Mouse (Mus musculus) CH12.LX (cell line): ENCODE measurements around the gene Eef2k. TPM values are rescaled to one million over a fixed set of nuclear protein-coding genes. Genes with fewer than 3 reads are reported as not detected.
A peak's percentile ranks its signal among the peaks of the same experiment; 100 is the strongest.

ENCODE experiments used
- DNase-seq: peaks from one replicate; pipeline ENCODE4 v3.0.0-alpha.2; 2013; ENCODE audit errors: extremely low read depth
- H3K27ac ChIP-seq: 2 replicates; pipeline ENCODE4 v1.5.1; 2012; ENCODE audit warnings: low read depth, mild to moderate bottlenecking, control low read depth, moderate library complexity; ENCODE audit not compliant: insufficient read depth
- H3K27me3 ChIP-seq: replicated peaks from 2 replicates; pipeline ENCODE3; 2012; ENCODE audit warnings: inconsistent platforms
- H3K36me3 ChIP-seq, 2 experiments: replicated peaks in 1 of 2; 2 replicates each; pipeline versions ENCODE3 to v1.6.1; 2012; ENCODE audit warnings: inconsistent platforms in 1 of 2, low read length in 1 of 2, mild to moderate bottlenecking in 1 of 2, mixed read lengths in 1 of 2, moderate library complexity in 1 of 2; ENCODE audit not compliant: control insufficient read depth in 1 of 2, insufficient read depth in 1 of 2
- H3K4me1 ChIP-seq, 2 experiments: 2 replicates each; pipeline ENCODE4 v1.6.1; 2012; ENCODE audit warnings: inconsistent platforms in 1 of 2, moderate library complexity in 1 of 2; ENCODE audit not compliant: insufficient read depth in 2 of 2, control insufficient read depth in 1 of 2
- H3K4me2 ChIP-seq: 2 replicates; pipeline ENCODE4 v1.6.1; 2012; ENCODE audit warnings: low read depth, mild to moderate bottlenecking, control low read depth; ENCODE audit not compliant: poor library complexity, insufficient read depth, severe bottlenecking
- H3K4me3 ChIP-seq, 3 experiments: fragments of 150-350 bp in 1 of 3; sonication (generic) in 1 of 3; replicated peaks in 1 of 3; 2 replicates each; pipeline versions ENCODE3 to v1.5.1; 2011 to 2012; ENCODE audit warnings: low read depth in 2 of 3, low read length in 2 of 3, mild to moderate bottlenecking in 2 of 3, moderate library complexity in 2 of 3, control low read depth in 1 of 3, improper control_type of control experiment in 1 of 3, inconsistent platforms in 1 of 3, mixed read lengths in 1 of 3; ENCODE audit not compliant: poor library complexity in 1 of 3
- H3K79me2 ChIP-seq: replicated peaks from 2 replicates; pipeline ENCODE4 v1.6.1; 2012; ENCODE audit warnings: mild to moderate bottlenecking, moderate library complexity; ENCODE audit not compliant: control insufficient read depth, poor library complexity, insufficient read depth, severe bottlenecking; ENCODE audit errors: extremely low read depth
- H3K9ac ChIP-seq: 2 replicates; pipeline ENCODE4 v1.6.1; 2012; ENCODE audit warnings: low read depth, mild to moderate bottlenecking, control low read depth, moderate library complexity; ENCODE audit not compliant: insufficient read depth
- H3K9me3 ChIP-seq: replicated peaks from 2 replicates; pipeline ENCODE3; 2012; ENCODE audit warnings: low read length, inconsistent platforms, mixed read lengths
- CHD2 ChIP-seq: IDR thresholded peaks from 2 replicates; pipeline ENCODE4 v1.6.1; 2011; ENCODE audit warnings: low read length, improper control_type of control experiment
- EP300 ChIP-seq: IDR thresholded peaks from 2 replicates; pipeline ENCODE4 v1.6.1; 2011; ENCODE audit warnings: low read length, improper control_type of control experiment
- HCFC1 ChIP-seq: IDR thresholded peaks from 2 replicates; pipeline ENCODE4 v1.6.1; 2012; ENCODE audit warnings: low read depth, mild to moderate bottlenecking, inconsistent platforms, low read length, improper control_type of control experiment
- IRF4 ChIP-seq: IDR thresholded peaks from 2 replicates; pipeline ENCODE4 v1.6.1; 2014; ENCODE audit warnings: low read depth, mild to moderate bottlenecking, inconsistent platforms, low read length, improper control_type of control experiment
- MAFK ChIP-seq: IDR thresholded peaks from 2 replicates; pipeline ENCODE4 v1.6.1; 2011; ENCODE audit warnings: low read length, improper control_type of control experiment; ENCODE audit not compliant: insufficient replicate concordance
- MAX ChIP-seq: IDR thresholded peaks from 2 replicates; pipeline ENCODE4 v1.6.1; 2011; ENCODE audit warnings: low read length, improper control_type of control experiment
- MAZ ChIP-seq: IDR thresholded peaks from 2 replicates; pipeline ENCODE4 v1.6.1; 2012; ENCODE audit warnings: low read depth, mild to moderate bottlenecking, inconsistent platforms, low read length, improper control_type of control experiment, moderate library complexity
- MEF2A ChIP-seq: IDR thresholded peaks from 2 replicates; pipeline ENCODE4 v1.6.1; 2014; ENCODE audit warnings: low read depth, mild to moderate bottlenecking, inconsistent platforms, low read length, improper control_type of control experiment, borderline replicate concordance
- NELFE ChIP-seq: IDR thresholded peaks from 2 replicates; pipeline ENCODE4 v1.6.1; 2011; ENCODE audit warnings: low read depth, low read length, improper control_type of control experiment
- NRF1 ChIP-seq: IDR thresholded peaks from 2 replicates; pipeline ENCODE4 v1.6.1; 2014; ENCODE audit warnings: low read depth, mild to moderate bottlenecking, inconsistent platforms, low read length, improper control_type of control experiment, moderate library complexity
- TCF12 ChIP-seq: IDR thresholded peaks from 2 replicates; pipeline ENCODE4 v1.6.1; 2014; ENCODE audit warnings: low read depth, mild to moderate bottlenecking, inconsistent platforms, low read length, improper control_type of control experiment
- UBTF ChIP-seq: IDR thresholded peaks from 2 replicates; pipeline ENCODE4 v1.6.1; 2012; ENCODE audit warnings: low read depth, mild to moderate bottlenecking, inconsistent platforms, low read length, improper control_type of control experiment, moderate library complexity
- ZKSCAN1 ChIP-seq: IDR thresholded peaks from 2 replicates; pipeline ENCODE4 v1.6.1; 2012; ENCODE audit warnings: low read depth, inconsistent platforms, low read length, improper control_type of control experiment, borderline replicate concordance
- dilution Hi-C: fragments of 300-500 bp; cut with MboI; formaldehyde crosslinking; loops from 2 replicates; pipeline ENCODE4 v1.14.3; 2020; ENCODE audit warnings: low sequenced_read_pairs; ENCODE audit not compliant: extremely low pct_unique_long_range_greater_than_20kb, extremely low pct_ligation_motif_present
- in situ Hi-C: fragments of 300-500 bp; cut with MboI; formaldehyde crosslinking; loops from 3 replicates; pipeline ENCODE4 v1.14.3; 2019; ENCODE audit warnings: low sequenced_read_pairs, low pct_ligation_motif_present, low pct_unique_long_range_greater_than_20kb, mixed read lengths
- polyA plus RNA-seq: library from polyadenylated mRNA; unstranded; fragments of >175 nt; gene quantifications from 2 replicates; pipeline ENCODE4 v1.2.1, GENCODE M21; 2012; ENCODE audit warnings: low read depth; ENCODE audit not compliant: insufficient read length
- total RNA-seq, 2 experiments: library from RNA; depleted of rRNA; stranded (reverse); fragments of 300-350 nt in 1 of 2; fragments of >200 nt in 1 of 2; gene quantifications; 2 replicates each; pipeline ENCODE4 v1.2.3; 2012 to 2014

Gene Eef2k
- total and polyA plus RNA-seq, 3 experiments: 5.5 to 13.9 (median 13.7) TPM

DNA sequence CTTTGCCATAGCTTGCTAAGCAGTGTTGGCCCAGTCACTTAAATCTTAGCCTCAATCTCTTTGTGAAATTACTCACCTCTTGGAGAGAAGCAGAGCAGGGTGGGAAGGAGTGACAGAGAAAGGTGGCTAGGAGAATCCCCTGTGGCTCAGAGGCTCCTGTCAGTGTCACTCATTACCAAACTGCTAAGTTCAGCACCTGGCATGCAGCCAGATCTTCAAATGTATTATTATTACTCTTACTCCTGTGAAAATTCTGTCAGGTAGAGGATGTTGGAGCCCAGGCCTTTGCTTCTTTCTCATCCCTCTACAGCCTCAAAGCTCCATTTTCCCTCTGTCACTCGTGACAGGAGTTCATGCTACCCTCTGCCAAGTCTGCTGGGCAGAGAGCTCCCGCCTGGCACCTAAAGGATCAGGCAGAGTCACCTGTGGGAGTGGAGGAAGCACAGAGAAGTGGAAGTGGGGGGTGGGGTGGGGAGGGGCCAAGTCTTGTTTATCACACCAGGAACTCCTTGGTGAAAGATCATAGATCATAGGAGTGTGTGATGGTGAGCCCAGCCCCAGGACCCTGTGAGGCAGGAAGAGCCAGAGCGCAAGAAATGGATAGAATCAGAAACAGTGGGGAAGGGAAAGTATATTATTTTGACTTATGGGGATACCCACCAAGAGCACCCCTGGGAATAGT, 6.3 kb downstream of the Eef2k start:
- no peak for TF ChIP-seq NRF1
- no peak for TF ChIP-seq MAZ
- no peak for TF ChIP-seq ZKSCAN1
- no peak for TF ChIP-seq TCF12
- no peak for DNase-seq
- Histone ChIP-seq H3K36me3 (peaks cover 0 to 3% of the 10 kb centered on the region in 2 experiments), H3K27me3 (no peaks in the 10 kb centered on the region), H3K9me3 (no peaks in the 10 kb centered on the region), H3K4me1 (peaks cover 37 to 88% of the 10 kb centered on the region in 2 experiments), H3K79me2 (no peaks in the 10 kb centered on the region), H3K9ac (no peak overlapping the region), H3K4me3 (no peak overlapping the region), H3K27ac (no peak overlapping the region), H3K4me2 (no peak overlapping the region)
- in situ Hi-C loops (no loop called here), dilution Hi-C loops (no loop called here)

DNA sequence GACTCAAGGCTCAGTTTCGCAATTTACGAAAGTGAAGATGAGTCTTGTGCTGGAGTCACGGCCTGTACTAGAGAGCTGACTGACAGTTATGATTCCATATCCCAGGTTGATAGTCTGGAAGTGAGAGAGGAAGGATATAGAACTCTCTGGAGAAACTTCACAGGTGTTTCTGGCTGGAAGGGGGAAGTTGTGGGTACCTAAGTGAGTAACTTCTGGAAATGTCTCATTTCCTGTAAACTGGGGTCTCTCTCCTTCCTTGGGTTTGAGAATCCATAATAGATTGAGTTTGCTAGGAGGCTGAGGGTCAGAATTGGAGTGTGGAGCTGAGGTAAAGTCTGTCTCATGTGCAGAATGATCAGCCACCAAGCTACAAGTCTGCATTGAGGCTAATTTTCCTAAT, 7.5 kb downstream of the Eef2k start:
- Histone ChIP-seq H3K9me3 (no peaks in the 10 kb centered on the region), H3K27ac (no peak overlapping the region), H3K79me2 (no peaks in the 10 kb centered on the region), H3K9ac (no peak overlapping the region), H3K27me3 (no peaks in the 10 kb centered on the region), H3K36me3 (peaks cover 0 to 3% of the 10 kb centered on the region in 2 experiments), H3K4me2 (no peak overlapping the region), H3K4me3 (no peak overlapping the region), H3K4me1 (peaks cover 31 to 79% of the 10 kb centered on the region in 2 experiments)
- DNase-seq: no peak
- dilution Hi-C loops: no loop called here
- in situ Hi-C loops: no loop called here
- TF ChIP-seq IRF4: peak; percentile 54; the same call in 1 of the 2 replicates
- TF ChIP-seq UBTF: no peak
- peak; percentile 78 for TF ChIP-seq EP300

DNA sequence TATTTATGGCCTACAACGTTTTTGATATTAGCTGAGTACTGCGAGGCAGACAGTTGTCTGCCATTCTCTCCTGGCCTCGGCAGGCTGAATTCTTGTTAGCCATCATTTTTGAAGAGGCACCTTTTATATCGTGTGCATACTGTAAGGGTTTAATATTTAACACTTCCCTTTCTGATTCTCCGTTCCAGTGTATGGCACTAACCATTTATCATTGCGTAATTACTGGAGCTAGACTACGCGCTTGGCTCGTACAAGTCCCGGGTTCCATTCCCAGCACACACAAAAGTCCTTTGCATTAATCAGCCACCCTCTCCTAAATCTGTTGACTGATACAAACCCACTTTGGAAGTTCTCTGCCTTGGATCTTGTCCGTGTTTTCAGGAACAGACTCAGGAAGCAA, 17.2 kb downstream of the Eef2k start:
- H3K9me3 ChIP-seq: no peaks in the 10 kb centered on the region
- H3K4me3 ChIP-seq: no peak overlapping the region
- H3K4me1 ChIP-seq: peaks cover 0 to 56% of the 10 kb centered on the region in 2 experiments; a peak in 2 of 4 replicates
- H3K9ac ChIP-seq: no peak overlapping the region
- in situ Hi-C loops (no loop called here), dilution Hi-C loops (no loop called here)
- H3K36me3 ChIP-seq: peaks cover 0 to 10% of the 10 kb centered on the region in 2 experiments
- DNase-seq: no peak
- no peak overlapping the region for H3K27ac ChIP-seq
- no peak overlapping the region for H3K4me2 ChIP-seq
- H3K79me2 ChIP-seq: no peaks in the 10 kb centered on the region
- H3K27me3 ChIP-seq: no peaks in the 10 kb centered on the region
- TF ChIP-seq HCFC1: no peak
- TF ChIP-seq CHD2: no peak
- TF ChIP-seq ZKSCAN1: no peak
- no peak for TF ChIP-seq MAFK
- no peak for TF ChIP-seq MAX
- TF ChIP-seq NRF1: no peak
- no peak for TF ChIP-seq NELFE
- TF ChIP-seq MAZ: no peak
- TF ChIP-seq MEF2A: no peak
